Mouse (Mus musculus): ENCODE data around the gene Mgme1.

DNA sequence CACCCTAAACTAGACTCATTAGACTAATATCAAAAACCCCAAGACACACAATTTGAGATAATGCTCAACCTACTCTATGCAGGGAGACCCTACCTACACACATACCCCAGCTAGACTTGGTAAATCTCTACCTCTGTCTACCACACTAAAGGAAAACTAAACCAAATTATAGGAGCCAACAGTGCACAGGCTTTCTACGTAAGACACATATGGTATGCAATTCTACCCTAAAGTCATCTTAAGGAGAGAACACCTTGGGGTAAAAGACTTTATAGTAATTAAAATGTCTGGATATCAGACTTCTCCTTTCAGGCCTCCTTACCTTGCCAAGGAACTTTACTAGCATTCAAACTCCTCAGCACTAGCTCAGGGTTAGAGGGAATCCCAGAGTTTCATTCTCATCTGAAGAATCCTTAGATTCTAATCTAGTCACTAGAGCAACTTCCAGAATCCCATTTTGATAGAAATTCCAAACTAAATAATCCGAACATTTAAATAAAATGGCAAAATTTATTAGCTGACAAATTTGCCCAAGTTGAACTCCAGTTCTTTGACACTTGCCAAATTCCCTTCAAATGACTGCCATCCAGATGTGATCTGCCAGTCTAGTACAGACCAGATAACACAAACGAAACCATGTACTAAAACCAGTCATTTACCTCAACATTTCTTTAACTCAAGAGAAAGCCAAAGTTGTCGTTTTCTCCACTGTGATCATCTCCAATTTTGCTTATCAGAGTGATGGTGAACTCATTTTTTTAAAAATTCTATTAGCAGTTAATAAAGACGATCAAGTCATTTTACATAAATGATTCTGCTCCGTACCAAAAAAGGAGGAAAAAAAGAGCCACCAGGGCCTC is 1.8 kb upstream of the Mgme1 start:
- TF ChIP-seq CTCF (IDR thresholded peaks at IDR 0.05 in 2 of 3, conservative IDR thresholded peaks at IDR 0.05 in 1 of 3; ENCODE audit: control insufficient read depth in 1 of 3, insufficient read depth in 1 of 3, low read depth in 2 of 3, low read length in 3 of 3, poor library complexity in 1 of 3, severe bottlenecking in 1 of 3) (no peak), ZC3H11A (IDR thresholded peaks at IDR 0.05; ENCODE audit: low read depth, low read length) (no peak), POLR2A (IDR thresholded peaks at IDR 0.05; ENCODE audit: control insufficient read depth in 1 of 2, insufficient read depth in 1 of 2, low read depth in 1 of 2, low read length in 2 of 2, poor library complexity in 1 of 2) (no peak), E2F4 (IDR thresholded peaks at IDR 0.05; ENCODE audit: borderline replicate concordance, low read depth, low read length) (no peak), JUND (IDR thresholded peaks at IDR 0.05; ENCODE audit: low read depth, low read length) (no peak), ELF1 (IDR thresholded peaks at IDR 0.05; ENCODE audit: low read depth, low read length) (no peak), GABPA (IDR thresholded peaks at IDR 0.05; ENCODE audit: low read depth, low read length) (no peak), SMC3 (IDR thresholded peaks at IDR 0.05; ENCODE audit: low read depth, low read length) (no peak), UBTF (IDR thresholded peaks at IDR 0.05; ENCODE audit: borderline replicate concordance, insufficient read depth, low read depth, low read length) (no peak)

Data from MEL (cell line).